Mouse (Mus musculus) cerebellum, adult 8-10 months (tissue): ENCODE measurements at regions not wholly inside any gene's neighbourhood (a gene's known extent, or its start where the extent isn't known, plus 50 kb on each side); places are given as distances from the start of the nearest gene placed in this dataset.

Experiments used
- DNase-seq: peaks from one replicate; pipeline ENCODE4 v3.0.0; 2022

GRCm38 (mm10) chr1:35331602-35332339 is 482.0 kb downstream of the Plekhb2 start:
- no peak for DNase-seq

GRCm38 (mm10) chr1:35332340-35332684 is 482.5 kb downstream of the Plekhb2 start:
- DNase-seq: no peak

- DNase-seq: peak; percentile 4
Measured at GRCm38 (mm10) chr1:35337647-35338046, 487.9 kb downstream of the Plekhb2 start.

GRCm38 (mm10) chr1:35338184-35338583 is 488.4 kb downstream of the Plekhb2 start:
- DNase-seq: no peak

- DNase-seq: no peak
Measured at GRCm38 (mm10) chr1:35344539-35344938, 494.8 kb downstream of the Plekhb2 start.

GRCm38 (mm10) chr1:35348294-35348693 is 498.5 kb downstream of the Plekhb2 start:
- DNase-seq: no peak

GRCm38 (mm10) chr1:35358981-35359380 is 509.2 kb downstream of the Plekhb2 start:
- DNase-seq: no peak

GRCm38 (mm10) chr1:35361465-35361864 is 511.7 kb downstream of the Plekhb2 start:
- no peak for DNase-seq

- DNase-seq: no peak
Measured at GRCm38 (mm10) chr1:35362836-35363235, 513.1 kb downstream of the Plekhb2 start.

- DNase-seq: no peak
Measured at GRCm38 (mm10) chr1:35366559-35366958, 516.8 kb downstream of the Plekhb2 start.

GRCm38 (mm10) chr1:35372751-35373150 is 523.0 kb downstream of the Plekhb2 start:
- DNase-seq: no peak

GRCm38 (mm10) chr1:35380633-35381385 is 531.0 kb downstream of the Plekhb2 start:
- no peak for DNase-seq

GRCm38 (mm10) chr1:35385430-35385829 is 535.7 kb downstream of the Plekhb2 start:
- peak; percentile 74 for DNase-seq

- peak; percentile 37 for DNase-seq
Measured at GRCm38 (mm10) chr1:35388181-35388580, 538.4 kb downstream of the Plekhb2 start.

GRCm38 (mm10) chr1:35390371-35390770 is 540.6 kb downstream of the Plekhb2 start:
- DNase-seq: no peak

GRCm38 (mm10) chr1:35390858-35391586 is 541.2 kb downstream of the Plekhb2 start:
- DNase-seq: no peak

- DNase-seq: no peak
Measured at GRCm38 (mm10) chr1:35393550-35394118, 543.9 kb downstream of the Plekhb2 start.

GRCm38 (mm10) chr1:35400674-35401359 is 551.0 kb downstream of the Plekhb2 start:
- no peak for DNase-seq

- DNase-seq: no peak
Measured at GRCm38 (mm10) chr1:35402995-35403394, 553.2 kb downstream of the Plekhb2 start.

- peak; percentile 20 for DNase-seq
Measured at GRCm38 (mm10) chr1:35405418-35405817, 555.6 kb downstream of the Plekhb2 start.

GRCm38 (mm10) chr1:35415646-35416045 is 565.9 kb downstream of the Plekhb2 start:
- no peak for DNase-seq

- DNase-seq: no peak
Measured at GRCm38 (mm10) chr1:35428126-35428840, 578.5 kb downstream of the Plekhb2 start.
